Mouse (Mus musculus): Measurements from ENCODE around the gene Slc25a21.

- TF ChIP-seq CTCF (IDR thresholded peaks at IDR 0.05; ENCODE audit: control insufficient read depth, insufficient read depth, insufficient read length) (no peak), USF1 (IDR thresholded peaks at IDR 0.05; ENCODE audit: low read depth) (no peak), MAX (IDR thresholded peaks at IDR 0.05) (no peak), MYOD1 (IDR thresholded peaks at IDR 0.05; ENCODE audit: control insufficient read depth, insufficient read length, low read depth) (no peak), FOSL1 (IDR thresholded peaks at IDR 0.05; ENCODE audit: insufficient read depth, low read length, poor library complexity, severe bottlenecking) (no peak), CEBPB (IDR thresholded peaks at IDR 0.05; ENCODE audit: low read depth) (no peak), MYOG (IDR thresholded peaks at IDR 0.05; ENCODE audit: control insufficient read depth, extremely low read depth, insufficient read length) (no peak)
Observed at GRCm38 (mm10) chr12:56737104-56737503, 460.2 kb downstream of the Slc25a21 start.

All from C2C12 (cell line).